Mouse (Mus musculus) hindbrain, embryonic 13.5 days (tissue): ENCODE measurements around the gene Pcsk4. TPM values are rescaled to one million over a fixed set of nuclear protein-coding genes. Genes with fewer than 3 reads are reported as not detected.

Source experiments
- ATAC-seq: fragments of 200-750 bp; cut with Nextera tagmentation; 2 replicates; pipeline ENCODE4 v1.8.0; 2017; ENCODE audit warnings: moderate TSS enrichment; ENCODE audit not compliant: low FRiP score
- H3K27ac ChIP-seq: fragments of 300-500 bp; sonication (generic); 2 replicates; pipeline ENCODE4 v1.5.1; 2015; ENCODE audit warnings: inconsistent platforms, mild to moderate bottlenecking, moderate library complexity
- H3K27me3 ChIP-seq: fragments of 300-500 bp; sonication (generic); 2 replicates; pipeline ENCODE4 v1.6.1; 2015; ENCODE audit warnings: mild to moderate bottlenecking, inconsistent platforms
- H3K36me3 ChIP-seq: fragments of 300-500 bp; sonication (generic); 2 replicates; pipeline ENCODE4 v1.6.1; 2015; ENCODE audit warnings: mild to moderate bottlenecking, inconsistent platforms
- H3K4me1 ChIP-seq: fragments of 300-500 bp; sonication (generic); replicated peaks from 2 replicates; pipeline ENCODE4 v1.6.1; 2015; ENCODE audit warnings: inconsistent platforms
- H3K4me2 ChIP-seq: fragments of 300-500 bp; sonication (generic); 2 replicates; pipeline ENCODE4 v1.6.1; 2015; ENCODE audit warnings: inconsistent platforms, mild to moderate bottlenecking, moderate library complexity
- H3K4me3 ChIP-seq: fragments of 300-500 bp; sonication (generic); 2 replicates; pipeline ENCODE4 v1.5.1; 2015; ENCODE audit warnings: mild to moderate bottlenecking, inconsistent platforms
- H3K9ac ChIP-seq: fragments of 300-500 bp; sonication (generic); 2 replicates; pipeline ENCODE4 v1.6.1; 2015; ENCODE audit warnings: mild to moderate bottlenecking, inconsistent platforms
- H3K9me3 ChIP-seq: fragments of 300-500 bp; sonication (generic); 2 replicates; pipeline ENCODE4 v1.6.1; 2016; ENCODE audit warnings: inconsistent platforms
- WGBS: fragments of 180-500 bp; shearing (Covaris S2); methylation state at CpG from one replicate; pipeline ENCODE4 v1.1.7; 2015; 5-methylcytosine and 5-hydroxymethylcytosine counted together
- polyA plus RNA-seq: library from polyadenylated mRNA; unstranded; fragments of >200 nt; fragmentation: Nextera tagmentation; extraction: Ambion mirVana; gene quantifications from 2 replicates; pipeline ENCODE4 v1.2.1, GENCODE M21; 2015

Gene Pcsk4
- polyA plus RNA-seq, 1 experiment from 2014 or later, result 2.5 TPM

DNA sequence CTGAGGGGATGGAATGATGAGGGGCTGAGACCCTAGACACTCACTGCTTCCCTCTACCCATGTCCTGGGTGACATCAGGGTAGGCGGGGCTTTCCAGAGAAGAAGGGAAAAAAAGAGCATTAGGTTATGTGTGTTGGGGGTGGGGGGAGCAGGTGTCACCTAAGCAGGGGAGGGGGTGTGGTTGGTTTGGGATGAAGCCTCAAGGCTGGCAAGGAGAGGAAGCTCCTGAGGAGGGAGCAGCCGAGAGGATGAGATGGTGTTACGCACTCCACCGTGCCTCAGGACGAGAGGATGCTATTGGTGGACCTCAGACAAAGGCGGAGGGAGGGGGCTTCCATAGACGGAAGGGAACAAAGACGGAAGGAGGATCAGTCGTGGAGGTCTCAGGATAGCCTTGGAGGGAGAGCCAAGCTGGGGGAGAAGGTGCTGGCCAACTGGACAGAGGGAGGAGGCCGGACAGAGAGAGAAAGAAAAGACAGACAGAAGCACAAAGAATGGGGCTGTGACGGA, 28.6 kb downstream of the Pcsk4 start:
- H3K4me1 ChIP-seq, result peaks cover 89% of the 10 kb centered on the region
- H3K9me3 ChIP-seq, result no peaks in the 10 kb centered on the region
- peak overlapping the region; percentile 99 for H3K9ac ChIP-seq
- peak; percentile 85 for ATAC-seq
- 6% methylated on average over 11 of the region's 11 CpGs for WGBS
- peaks cover 39% of the 10 kb centered on the region for H3K36me3 ChIP-seq
- H3K27me3 ChIP-seq, result no peaks in the 10 kb centered on the region
- H3K27ac ChIP-seq, result peak overlapping the region; percentile 97
- peak overlapping the region; percentile 98 for H3K4me2 ChIP-seq
- peak overlapping the region; percentile 69 for H3K4me3 ChIP-seq

DNA sequence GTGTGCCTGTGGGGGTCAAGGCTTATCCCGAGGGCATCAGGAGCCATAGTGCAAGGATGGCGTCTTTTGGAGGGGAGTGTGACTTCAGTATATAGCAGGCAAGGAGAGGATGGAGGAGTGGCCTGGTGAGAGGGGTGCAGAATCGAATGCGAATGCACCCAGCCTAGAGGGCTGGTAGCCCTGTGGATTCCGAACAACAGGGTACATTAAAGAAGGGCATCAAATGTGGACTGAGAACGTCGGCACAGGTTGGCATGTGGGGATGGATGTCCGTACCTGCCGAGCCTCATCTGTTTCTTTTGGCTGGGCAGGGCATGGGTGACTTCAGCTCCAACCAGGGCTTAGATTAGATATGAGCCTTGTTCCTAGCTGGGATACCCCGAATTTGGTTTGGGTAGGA, 29.5 kb downstream of the Pcsk4 start:
- Histone ChIP-seq H3K4me1 (peaks cover 89% of the 10 kb centered on the region), H3K27ac (peak overlapping the region; percentile 97), H3K4me3 (peak overlapping the region; percentile 69), H3K4me2 (peak overlapping the region; percentile 98), H3K36me3 (peaks cover 33% of the 10 kb centered on the region), H3K9me3 (no peaks in the 10 kb centered on the region), H3K9ac (peak overlapping the region; percentile 99), H3K27me3 (no peaks in the 10 kb centered on the region)
- no peak for ATAC-seq
- WGBS, result 30% methylated on average over 10 of the region's 10 CpGs

DNA sequence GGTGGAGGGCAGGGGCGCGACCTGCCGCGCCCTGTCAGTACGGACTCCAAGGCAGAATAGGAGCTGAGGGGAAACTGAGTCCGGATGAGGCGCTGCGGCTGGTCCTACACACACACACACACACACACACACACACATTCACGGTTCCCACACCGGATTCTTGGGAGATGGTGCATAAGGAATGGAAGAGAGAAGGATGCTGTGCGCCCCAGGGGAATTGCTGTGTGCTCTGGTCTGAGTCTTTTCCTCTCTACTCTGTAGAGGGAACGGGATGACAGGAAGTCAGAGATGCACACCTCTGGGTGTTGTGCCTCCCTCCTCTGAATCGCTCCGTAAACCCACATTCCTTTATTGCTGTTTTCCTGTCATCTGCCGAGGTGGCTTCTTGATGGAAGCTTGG, 30.0 kb downstream of the Pcsk4 start:
- peak overlapping the region; percentile 99 for H3K9ac ChIP-seq
- peak overlapping the region; percentile 97 for H3K27ac ChIP-seq
- no peak for ATAC-seq
- peak overlapping the region; percentile 98 for H3K4me2 ChIP-seq
- H3K36me3 ChIP-seq, result peaks cover 33% of the 10 kb centered on the region
- no peaks in the 10 kb centered on the region for H3K9me3 ChIP-seq
- H3K4me3 ChIP-seq, result peak overlapping the region; percentile 69
- no peaks in the 10 kb centered on the region for H3K27me3 ChIP-seq
- WGBS, result 6% methylated on average over 12 of the region's 15 CpGs
- peaks cover 89% of the 10 kb centered on the region for H3K4me1 ChIP-seq

- H3K9ac ChIP-seq, result peak overlapping the region; percentile 99
- peaks cover 89% of the 10 kb centered on the region for H3K4me1 ChIP-seq
- no peaks in the 10 kb centered on the region for H3K9me3 ChIP-seq
- H3K36me3 ChIP-seq, result peaks cover 33% of the 10 kb centered on the region
- peak overlapping the region; percentile 97 for H3K27ac ChIP-seq
- H3K27me3 ChIP-seq, result no peaks in the 10 kb centered on the region
- 2% methylated on average over 26 of the region's 26 CpGs for WGBS
- peak overlapping the region; percentile 69 for H3K4me3 ChIP-seq
- ATAC-seq, result peak; percentile 72
- H3K4me2 ChIP-seq, result peak overlapping the region; percentile 98
Measured at GRCm38 (mm10) chr10:80298571-80299281, 30.6 kb downstream of the Pcsk4 start.

- Histone ChIP-seq H3K9ac (peak overlapping the region; percentile 99), H3K9me3 (no peaks in the 10 kb centered on the region), H3K4me3 (no peak overlapping the region; the same call in 1 of the 2 replicates), H3K27ac (peak overlapping the region; percentile 97), H3K27me3 (no peaks in the 10 kb centered on the region), H3K4me2 (peak overlapping the region; percentile 98), H3K4me1 (peaks cover 88% of the 10 kb centered on the region), H3K36me3 (peaks cover 28% of the 10 kb centered on the region)
- WGBS, result 66% methylated on average over 8 of the region's 8 CpGs
- ATAC-seq, result no peak
Measured at GRCm38 (mm10) chr10:80297526-80298133, 31.7 kb downstream of the Pcsk4 start.

DNA sequence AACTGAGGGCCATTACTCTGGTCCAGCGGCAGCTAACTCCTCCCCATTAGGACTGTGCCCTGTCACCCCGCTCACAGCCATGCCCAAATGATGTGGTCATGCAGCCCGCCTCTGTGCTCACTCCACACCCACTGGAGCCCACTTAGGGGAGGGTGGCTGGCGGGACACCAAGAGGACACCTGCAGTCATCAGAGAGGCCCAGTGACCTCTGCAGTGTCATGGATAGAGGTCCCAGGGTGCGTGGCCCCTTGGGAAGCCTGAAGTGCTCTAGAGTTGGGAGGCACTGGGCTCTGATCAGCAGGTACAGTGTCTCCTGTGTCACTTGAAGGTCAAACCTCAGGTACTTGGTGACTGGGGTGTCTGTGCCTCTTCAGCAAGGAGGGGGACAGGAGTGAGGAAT, 32.5 kb downstream of the Pcsk4 start:
- Histone ChIP-seq H3K4me2 (peak overlapping the region; percentile 98), H3K9me3 (no peaks in the 10 kb centered on the region), H3K4me3 (peak overlapping the region; percentile 53), H3K36me3 (peaks cover 20% of the 10 kb centered on the region), H3K9ac (peak overlapping the region; percentile 99), H3K4me1 (peaks cover 83% of the 10 kb centered on the region), H3K27ac (peak overlapping the region; percentile 97), H3K27me3 (no peaks in the 10 kb centered on the region)
- WGBS, result 80% methylated on average over 5 of the region's 5 CpGs
- no peak for ATAC-seq

- Histone ChIP-seq H3K27me3 (no peaks in the 10 kb centered on the region), H3K36me3 (peaks cover 19% of the 10 kb centered on the region), H3K9ac (peak within 1 kb of the TSS; percentile 99), H3K4me1 (peaks cover 76% of the 10 kb centered on the region), H3K4me2 (peak within 1 kb of the TSS; percentile 98), H3K27ac (peak within 1 kb of the TSS; percentile 97), H3K9me3 (no peaks in the 10 kb centered on the region), H3K4me3 (peak within 1 kb of the TSS; percentile 53)
- WGBS, result under 1% methylated on average over 26 of the region's 26 CpGs
- ATAC-seq, result peak; percentile 58
Measured at GRCm38 (mm10) chr10:80295618-80296425, 33.5 kb downstream of the Pcsk4 start, which contains the start of gene Apc2. Gene Apc2, plus strand, starts transcription at chr10:80295977.

- Histone ChIP-seq H3K4me2 (peak overlapping the region; percentile 98), H3K9ac (peak overlapping the region; percentile 99), H3K4me3 (peak overlapping the region; percentile 53; the same call in 1 of the 2 replicates), H3K9me3 (no peaks in the 10 kb centered on the region), H3K27ac (peak overlapping the region; percentile 97; the same call in 1 of the 2 replicates), H3K36me3 (peaks cover 19% of the 10 kb centered on the region), H3K27me3 (no peaks in the 10 kb centered on the region), H3K4me1 (peaks cover 68% of the 10 kb centered on the region)
- no peak for ATAC-seq
- WGBS, result 52% methylated on average over 7 of the region's 7 CpGs
Measured at GRCm38 (mm10) chr10:80294788-80295303, 34.5 kb downstream of the Pcsk4 start.

DNA sequence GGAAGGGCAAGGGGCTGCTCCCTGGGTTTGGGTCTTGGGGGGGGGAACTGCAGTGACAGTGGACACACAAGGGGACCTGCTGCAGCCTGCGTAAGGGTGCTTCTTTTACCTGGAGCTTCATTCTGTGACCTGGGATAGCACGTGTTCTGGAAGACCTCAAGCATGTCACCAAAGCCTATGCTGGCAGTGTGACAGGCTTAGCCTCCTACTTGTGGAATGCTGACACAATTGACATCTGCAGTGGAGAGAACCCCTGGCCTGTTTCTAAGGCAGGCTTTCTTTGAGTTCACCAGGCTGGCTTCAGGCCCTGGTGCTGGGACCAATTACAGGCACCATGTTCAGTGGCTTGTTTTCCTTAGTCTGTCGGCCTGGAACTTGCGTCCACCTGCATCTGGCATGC, 35.0 kb downstream of the Pcsk4 start:
- no peak for ATAC-seq
- Histone ChIP-seq H3K4me2 (no peak overlapping the region), H3K4me1 (peaks cover 64% of the 10 kb centered on the region), H3K27me3 (no peaks in the 10 kb centered on the region), H3K9me3 (no peaks in the 10 kb centered on the region), H3K9ac (peak overlapping the region; percentile 35; the same call in 1 of the 2 replicates), H3K4me3 (no peak overlapping the region; the same call in 1 of the 2 replicates), H3K27ac (no peak overlapping the region), H3K36me3 (peaks cover 20% of the 10 kb centered on the region)
- 79% methylated on average over 4 of the region's 4 CpGs for WGBS

DNA sequence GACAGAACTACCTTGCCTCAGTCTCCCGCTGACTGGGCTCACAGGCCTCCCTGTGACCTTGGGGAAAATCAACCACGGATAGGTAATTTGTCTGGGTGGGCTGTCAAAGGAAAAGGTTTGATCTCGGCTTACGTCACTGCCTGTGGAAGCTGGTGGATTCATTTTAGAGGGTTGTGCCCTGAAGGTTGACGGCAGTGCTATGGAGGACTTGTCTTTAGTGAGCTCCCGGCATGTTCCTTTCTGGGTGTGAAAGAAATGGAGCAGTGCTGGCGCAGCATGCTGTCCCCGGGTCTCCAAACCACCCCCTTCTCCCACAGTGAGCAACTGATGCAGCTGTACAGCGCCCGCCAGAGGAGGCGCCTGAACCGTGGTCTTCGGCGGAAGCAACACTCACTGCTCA, 36.0 kb downstream of the Pcsk4 start:
- Histone ChIP-seq H3K9me3 (no peaks in the 10 kb centered on the region), H3K4me2 (peak overlapping the region; percentile 99), H3K27me3 (no peaks in the 10 kb centered on the region), H3K4me3 (peak overlapping the region; percentile 89), H3K27ac (peak overlapping the region; percentile 95), H3K4me1 (peaks cover 60% of the 10 kb centered on the region), H3K9ac (peak overlapping the region; percentile 100), H3K36me3 (peaks cover 30% of the 10 kb centered on the region)
- 29% methylated on average over 14 of the region's 14 CpGs for WGBS
- no peak for ATAC-seq

GRCm38 (mm10) chr10:80292251-80293146, 36.8 kb downstream of the Pcsk4 start, which contains the start of gene Rps15:
Gene Rps15, plus strand, starts transcription at chr10:80292453.
- Histone ChIP-seq H3K36me3 (peaks cover 36% of the 10 kb centered on the region), H3K27me3 (no peaks in the 10 kb centered on the region), H3K9ac (peak within 1 kb of the TSS; percentile 100), H3K4me3 (peak within 1 kb of the TSS; percentile 89), H3K27ac (peak within 1 kb of the TSS; percentile 95), H3K4me1 (peaks cover 52% of the 10 kb centered on the region), H3K4me2 (peak within 1 kb of the TSS; percentile 99), H3K9me3 (no peaks in the 10 kb centered on the region)
- peak; percentile 73 for ATAC-seq
- under 1% methylated on average over 72 of the region's 72 CpGs for WGBS
